In the genomic region with DNA sequence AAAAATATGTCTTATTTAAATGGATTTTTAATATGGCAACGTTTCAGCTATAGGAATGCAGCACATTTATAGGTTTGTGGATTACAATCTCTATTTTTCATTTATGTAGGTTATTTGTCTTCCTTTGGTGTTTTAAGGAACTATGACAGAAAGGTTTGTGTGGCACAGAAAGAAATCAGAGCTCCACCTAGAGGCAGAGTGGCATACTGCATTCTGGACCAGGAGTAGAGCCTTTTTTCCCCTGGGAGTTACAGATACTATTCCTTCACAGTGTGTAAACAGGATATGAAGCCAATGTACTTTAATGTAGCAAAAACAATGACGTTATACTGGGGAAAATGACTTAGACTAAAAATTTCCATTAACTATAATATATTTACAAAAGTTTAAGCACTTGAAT, we compare ENCODE assay signal across 8 mouse cellular contexts.
DNase-seq lines count a peak whose midpoint lies in the region; TF ChIP-seq lines count a peak whose summit lies in the region.
"Had no signal": no experiment of that assay in that cellular context is flagged by ENCODE, and none has a peak within 500 bp of the region (broad histone marks: within the 10 kb centered on the region; RNA-seq: fewer than 3 reads in every experiment).

No protein-coding gene starts in this region.

- H3K9me3 ChIP-seq in ES-E14 (ENCODE audit: control insufficient read depth, insufficient read depth, low read depth, low read length), result peaks cover 1% of the 10 kb centered on the region; the same call in 1 of the 2 replicates
- H3K9me3 ChIP-seq: liver, embryonic 13.5 days had no signal

- no peak overlapping the region for H3K9ac ChIP-seq in ES-E14 (ENCODE audit: insufficient read depth, low read depth, low read length, poor library complexity, severe bottlenecking)
- H3K9ac ChIP-seq: liver, embryonic 13.5 days had no signal

- H3K4me1 ChIP-seq in ES-E14 (ENCODE audit: control insufficient read depth in 2 of 2, insufficient read depth in 2 of 2, low read length in 2 of 2, poor library complexity in 1 of 2), result no peaks in the 10 kb centered on the region
- H3K4me1 ChIP-seq: liver, embryonic 13.5 days had no signal

- no peak overlapping the region for H3K4me3 ChIP-seq in ES-E14 (ENCODE audit: insufficient read depth in 1 of 2, low read depth in 1 of 2, low read length in 2 of 2, poor library complexity in 1 of 2, severe bottlenecking in 1 of 2)
- H3K4me3 ChIP-seq: liver, embryonic 13.5 days had no signal

- DNase-seq in CD4-positive helper T cell, adult 2 months (ENCODE audit: low read depth, low spot score), result peak; percentile 57
- DNase-seq in ES-E14 (ENCODE audit: low read depth, low spot score), result no peak
- peak; percentile 17 for DNase-seq in cerebellum, adult 9-10 months
- DNase-seq in gastrocnemius, adult 18-20 months (ENCODE audit: low spot score), result peak; percentile 43
- DNase-seq in kidney, postnatal 10 days, result peak; percentile 82
- peak; percentile 35 to 63 for DNase-seq in lung, adult 18-20 months
- DNase-seq in right cerebral cortex, postnatal 25 days, result peak; percentile 40
- DNase-seq: liver, embryonic 13.5 days had no signal

- H3K27ac ChIP-seq in ES-E14 (ENCODE audit: insufficient read depth, low read depth, low read length, poor library complexity, severe bottlenecking), result no peak overlapping the region
- H3K27ac ChIP-seq: liver, embryonic 13.5 days had no signal

- no peaks in the 10 kb centered on the region for H3K36me3 ChIP-seq in ES-E14 (ENCODE audit: control insufficient read depth, insufficient read depth, low read length, poor library complexity, severe bottlenecking)
- H3K36me3 ChIP-seq: liver, embryonic 13.5 days had no signal

- in situ Hi-C loops in ES-E14 (cut with MboI; ENCODE audit: low sequenced_read_pairs in 2 of 2, unreplicated experiment in 2 of 2), result no loop called here

TF ChIP-seq in ES-E14, 5 proteins besides CTCF, POLR2A, EP300 and RAD21:
- TF ChIP-seq CHD2 (IDR thresholded peaks at IDR 0.05; ENCODE audit: low read depth, low read length) (no peak), MAFK (IDR thresholded peaks at IDR 0.05; ENCODE audit: insufficient read depth, low read depth, low read length) (no peak), ZC3H11A (IDR thresholded peaks at IDR 0.05; ENCODE audit: borderline replicate concordance, low read depth, low read length) (peak; percentile 4; the same call in 1 of the 2 replicates), HCFC1 (IDR thresholded peaks at IDR 0.05; ENCODE audit: borderline replicate concordance, insufficient read depth, low read length) (no peak), ZNF384 (IDR thresholded peaks at IDR 0.05; ENCODE audit: low read depth, low read length) (no peak)
